Mouse (Mus musculus) G1E (cell line): ENCODE results near the gene Btbd10.

Experiments
- CTCF ChIP-seq: IDR thresholded peaks from 2 replicates; pipeline ENCODE4 v1.5.1; 2012; ENCODE audit warnings: low read depth, low read length, inconsistent platforms, mixed read lengths
- GATA1 ChIP-seq: IDR thresholded peaks from 2 replicates; pipeline ENCODE4 v1.6.1; 2012; ENCODE audit warnings: borderline replicate concordance, low read length, inconsistent platforms, mixed read lengths
- GATA2 ChIP-seq: IDR thresholded peaks from 2 replicates; pipeline ENCODE4 v1.6.1; 2012; ENCODE audit warnings: low read depth, low read length, inconsistent platforms, borderline replicate concordance
- TAL1 ChIP-seq: conservative IDR thresholded peaks from 2 replicates; pipeline ENCODE4 v1.6.1; 2012; ENCODE audit warnings: low read depth, low read length, inconsistent platforms, mixed read lengths

DNA sequence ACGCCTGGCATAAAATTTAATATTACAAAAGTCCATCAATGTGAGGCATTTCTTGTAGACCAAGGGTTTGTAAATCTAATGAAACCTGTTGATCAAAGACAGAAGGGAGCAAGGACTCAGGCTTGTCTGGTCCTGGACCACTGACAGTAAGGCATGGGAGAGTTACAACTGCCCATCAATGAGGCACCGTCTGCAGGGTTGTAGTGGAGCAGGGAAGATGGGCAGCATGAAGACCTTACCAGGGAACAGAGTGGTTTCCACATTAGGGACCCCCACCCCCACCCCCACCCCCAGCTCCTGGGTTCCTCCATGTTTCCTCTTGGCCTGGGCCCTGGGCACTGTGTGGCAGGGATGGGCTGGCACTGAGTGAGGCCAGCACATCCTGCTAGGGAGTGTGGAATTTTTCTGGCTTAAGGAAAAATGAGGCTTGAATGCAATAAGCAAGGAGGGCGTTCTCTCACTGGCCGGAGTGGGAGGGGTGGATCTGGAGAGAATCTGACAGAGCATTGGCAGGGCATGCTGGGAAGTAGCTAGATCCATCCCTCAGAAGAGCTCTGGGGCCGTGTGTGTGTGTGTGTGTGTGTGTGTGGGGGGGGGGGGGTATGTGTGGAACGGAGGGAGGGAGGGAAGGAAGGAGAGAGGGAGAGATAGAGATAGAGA is 96.7 kb downstream of the Btbd10 start:
- TF ChIP-seq CTCF: no peak
- TF ChIP-seq TAL1: no peak
- no peak for TF ChIP-seq GATA1
- no peak for TF ChIP-seq GATA2
